Mouse (Mus musculus): ENCODE data around the gene Cx3cl1. TPM values are rescaled to one million over a fixed set of nuclear protein-coding genes. Genes with fewer than 3 reads are reported as not detected.

The Cx3cl1 gene
- 1.5 and 1.9 TPM in 2 replicates for polyA plus RNA-seq (2015; fragmentation: Nextera tagmentation; extraction: Ambion mirVana)

DNA sequence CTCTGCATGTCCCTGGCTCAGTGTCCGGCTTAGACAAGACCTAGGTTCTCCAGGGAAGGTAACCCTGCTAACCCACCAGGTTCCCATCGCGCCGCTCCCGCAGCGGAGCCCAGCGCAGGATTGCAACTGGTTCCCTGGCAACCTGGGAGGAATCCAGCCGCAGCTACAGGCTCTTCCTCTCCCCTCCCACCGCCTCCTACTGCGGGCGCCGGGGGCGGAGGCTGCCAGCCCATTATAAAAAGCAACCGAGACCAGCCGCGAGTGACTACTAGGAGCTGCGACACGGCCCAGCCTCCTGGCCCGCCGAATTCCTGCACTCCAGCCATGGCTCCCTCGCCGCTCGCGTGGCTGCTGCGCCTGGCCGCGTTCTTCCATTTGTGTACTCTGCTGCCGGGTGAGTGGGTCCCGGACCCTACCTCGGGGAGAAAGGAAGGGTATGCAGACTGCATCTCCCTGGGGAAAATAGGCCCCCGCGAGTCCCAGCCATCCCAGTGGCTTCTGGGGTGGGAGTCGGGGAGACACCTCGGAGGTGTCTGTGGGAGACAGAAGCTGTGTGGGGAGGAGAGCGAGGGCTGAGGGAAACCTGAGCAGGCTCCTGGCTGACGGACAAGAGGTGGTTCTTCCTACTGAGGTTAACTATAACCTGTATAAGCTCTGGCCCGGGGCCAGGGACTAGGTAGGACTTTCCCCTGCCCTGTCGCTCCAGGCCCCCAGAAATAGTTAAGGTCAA, at the start of gene Cx3cl1:
Cx3cl1 (plus strand) TSS at position 69 of the 730 bp plus-strand sequence.

GRCm38 (mm10) chr8:94745476-94746184, 26.2 kb upstream of the Cx3cl1 start, which contains the start of gene Ccl22:
Gene Ccl22, plus strand, starts transcription at chr8:94745590.

DNA sequence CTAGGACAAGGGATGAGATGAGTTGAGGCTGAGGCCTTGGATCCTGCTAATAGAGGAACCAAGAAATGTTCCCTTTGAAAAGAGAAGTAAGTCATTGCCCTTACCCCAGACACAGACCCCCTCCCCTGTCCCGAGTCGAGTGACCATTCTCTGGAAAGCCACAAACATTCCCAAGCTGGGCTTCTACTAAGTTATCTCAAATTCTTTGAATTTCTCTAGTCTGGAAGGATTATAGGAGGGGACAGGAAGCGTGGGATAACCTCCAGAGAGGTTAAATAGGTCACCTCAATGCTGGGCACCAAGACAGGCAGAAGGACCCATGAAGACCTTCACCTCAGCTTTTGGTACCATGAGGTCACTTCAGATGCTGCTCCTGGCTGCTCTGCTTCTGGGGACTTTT, 38.3 kb downstream of the Cx3cl1 start, which contains the start of gene Ccl17:
Ccl17 (plus strand) TSS at position 301 of the 400 bp plus-strand sequence.

Other genes starting within 250 kb of the Cx3cl1 start
- 11.8 and 12.9 TPM in 2 replicates for gene Cpne2, start 239.0 kb upstream of the Cx3cl1 start, polyA plus RNA-seq (2015; fragmentation: Nextera tagmentation; extraction: Ambion mirVana)
- 15.9 and 17.0 TPM in 2 replicates for gene Rspry1, start 170.1 kb upstream of the Cx3cl1 start, polyA plus RNA-seq (2015; fragmentation: Nextera tagmentation; extraction: Ambion mirVana)
- 27.3 and 35.0 TPM in 2 replicates for gene Fam192a, start 170.0 kb upstream of the Cx3cl1 start, polyA plus RNA-seq (2015; fragmentation: Nextera tagmentation; extraction: Ambion mirVana)
- 93.3 and 94.7 TPM in 2 replicates for gene Arl2bp, start 105.4 kb upstream of the Cx3cl1 start, polyA plus RNA-seq (2015; fragmentation: Nextera tagmentation; extraction: Ambion mirVana)
- gene Pllp, start 75.7 kb upstream of the Cx3cl1 start, polyA plus RNA-seq (2015; fragmentation: Nextera tagmentation; extraction: Ambion mirVana): 2.8 and 3.1 TPM in 2 replicates
- gene Ccl22, start 26.4 kb upstream of the Cx3cl1 start, polyA plus RNA-seq (2015; fragmentation: Nextera tagmentation; extraction: Ambion mirVana): 0.07 TPM in 1 of 2 replicates, not detected in the other
- not detected in 2 replicates for gene Ccl17, start 38.4 kb downstream of the Cx3cl1 start, polyA plus RNA-seq (2015; fragmentation: Nextera tagmentation; extraction: Ambion mirVana)
- 250 and 264 TPM in 2 replicates for gene Coq9, start 66.3 kb downstream of the Cx3cl1 start, polyA plus RNA-seq (2015; fragmentation: Nextera tagmentation; extraction: Ambion mirVana)
- gene Ciapin1, start 66.3 kb downstream of the Cx3cl1 start, polyA plus RNA-seq (2015; fragmentation: Nextera tagmentation; extraction: Ambion mirVana): 45.3 and 46.2 TPM in 2 replicates
- gene Polr2c, start 85.4 kb downstream of the Cx3cl1 start, polyA plus RNA-seq (2015; fragmentation: Nextera tagmentation; extraction: Ambion mirVana): 85.7 and 93.4 TPM in 2 replicates
- 9.0 and 9.3 TPM in 2 replicates for gene Dok4, start 104.3 kb downstream of the Cx3cl1 start, polyA plus RNA-seq (2015; fragmentation: Nextera tagmentation; extraction: Ambion mirVana)
- 16.3 and 18.5 TPM in 2 replicates for gene Ccdc102a, start 146.1 kb downstream of the Cx3cl1 start, polyA plus RNA-seq (2015; fragmentation: Nextera tagmentation; extraction: Ambion mirVana)
- 0.16 and 0.17 TPM in 2 replicates for gene Adgrg5, start 151.7 kb downstream of the Cx3cl1 start, polyA plus RNA-seq (2015; fragmentation: Nextera tagmentation; extraction: Ambion mirVana)
- gene Adgrg1, start 202.7 kb downstream of the Cx3cl1 start, polyA plus RNA-seq (2015; fragmentation: Nextera tagmentation; extraction: Ambion mirVana): 5.2 and 9.1 TPM in 2 replicates
- 1.1 and 1.6 TPM in 2 replicates for gene Adgrg3, start 245.7 kb downstream of the Cx3cl1 start, polyA plus RNA-seq (2015; fragmentation: Nextera tagmentation; extraction: Ambion mirVana)